Mouse (Mus musculus): Measurements from ENCODE around the gene Myh15.
"Not testable (repeated sequence)": the region's sequence is repeated elsewhere in the genome, so short reads cannot be mapped to it uniquely, and the experiment has no call there.

Gene Myh15

DNA sequence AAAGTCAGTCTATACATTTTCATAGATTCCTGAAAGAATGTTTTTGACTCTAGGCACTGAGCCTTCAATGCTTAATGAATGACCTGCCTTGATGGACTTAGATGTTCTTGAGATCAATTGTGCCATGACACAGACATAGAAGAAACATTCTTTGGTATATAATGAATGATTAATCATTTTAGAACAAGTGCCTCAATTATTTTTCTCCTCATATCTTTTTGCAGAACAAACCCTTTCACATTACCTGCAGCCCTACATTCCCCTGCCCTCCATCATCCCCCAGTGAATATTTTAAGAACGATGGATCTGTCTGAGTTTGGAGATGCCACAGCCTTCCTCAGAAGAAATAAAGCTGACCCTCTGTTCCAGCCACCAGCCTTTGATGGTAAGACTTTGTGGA is at the start of gene Myh15:
Gene Myh15, plus strand, starts transcription at position 301 of the 400 bp plus-strand sequence.
- no peak for DNase-seq (ENCODE audit: extremely low spot score, low spot score)

DNA sequence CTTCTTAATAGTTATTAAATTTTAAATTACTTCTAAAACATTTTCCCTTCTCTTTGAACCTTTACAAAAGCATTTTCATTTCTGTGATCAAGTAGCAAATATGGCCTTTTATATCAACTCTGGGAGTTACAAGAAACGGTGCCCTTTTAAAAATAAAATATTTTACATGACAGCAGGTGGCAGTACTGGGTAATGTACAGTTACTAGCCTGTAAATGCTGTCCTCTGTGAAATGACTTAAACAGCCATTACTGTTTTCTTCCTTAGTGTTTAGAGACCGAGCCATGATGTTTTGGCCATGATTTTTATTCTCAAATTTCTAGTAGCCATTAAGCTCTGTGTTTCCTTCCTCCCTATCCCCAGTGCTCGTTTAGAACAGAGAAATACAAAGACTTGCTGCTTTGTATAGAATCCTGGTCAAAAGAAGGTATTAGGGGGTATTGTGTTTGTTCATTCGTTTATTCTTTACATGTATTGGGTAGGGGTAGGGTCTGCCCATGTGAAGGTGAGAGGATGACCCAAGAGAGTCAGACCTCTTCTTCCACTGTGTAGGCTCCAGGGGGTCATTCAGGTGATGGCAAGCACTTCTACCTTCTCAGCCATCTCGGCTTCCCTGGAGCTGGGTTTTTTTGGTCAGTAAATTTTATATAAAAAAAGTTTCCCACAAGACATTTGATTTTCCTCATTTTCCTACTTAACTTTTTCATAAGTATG is 40.5 kb upstream of the Myh15 start:
- no peak for DNase-seq (ENCODE audit: extremely low spot score, low spot score)

DNA sequence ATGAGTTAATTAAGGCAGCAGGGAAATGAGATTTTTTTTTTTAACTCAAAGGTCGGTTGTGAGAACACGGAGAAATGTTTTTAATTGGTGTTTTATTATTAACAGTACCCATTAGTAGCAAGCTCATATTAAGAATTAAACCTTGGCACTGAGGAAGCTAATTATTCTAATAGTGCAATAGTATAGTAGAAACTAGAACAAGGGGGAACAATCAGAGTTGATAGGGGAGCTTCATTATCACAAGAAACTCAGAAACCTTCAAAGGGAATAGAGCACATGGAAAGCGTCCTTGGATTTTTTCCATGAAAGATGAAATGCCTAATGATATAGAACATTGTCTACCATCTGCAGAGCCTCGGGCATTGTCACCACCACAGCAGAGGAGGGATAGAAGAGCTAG is 21.4 kb upstream of the Myh15 start:
- DNase-seq (ENCODE audit: extremely low spot score, low spot score) = no peak

DNA sequence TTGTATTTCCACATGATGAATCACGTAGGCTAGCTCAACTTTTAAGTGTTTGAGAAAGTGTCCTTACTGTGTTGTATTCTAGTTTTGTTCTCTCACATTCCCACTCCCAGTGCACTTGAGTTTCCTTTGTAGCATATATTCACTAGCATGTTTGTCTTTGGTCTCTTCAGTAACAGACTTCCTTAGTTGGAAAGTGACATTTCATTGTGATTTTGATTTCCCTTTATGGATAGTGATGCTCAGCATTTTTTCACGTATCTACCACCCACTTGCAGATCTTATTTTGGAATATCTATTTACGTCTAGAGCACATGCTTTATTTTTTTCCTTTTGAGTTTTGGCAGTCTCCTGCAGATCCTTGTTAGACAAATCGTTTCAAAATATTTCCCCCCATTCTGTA is 19.5 kb upstream of the Myh15 start:
- no peak for DNase-seq (ENCODE audit: extremely low spot score, low spot score)

DNA sequence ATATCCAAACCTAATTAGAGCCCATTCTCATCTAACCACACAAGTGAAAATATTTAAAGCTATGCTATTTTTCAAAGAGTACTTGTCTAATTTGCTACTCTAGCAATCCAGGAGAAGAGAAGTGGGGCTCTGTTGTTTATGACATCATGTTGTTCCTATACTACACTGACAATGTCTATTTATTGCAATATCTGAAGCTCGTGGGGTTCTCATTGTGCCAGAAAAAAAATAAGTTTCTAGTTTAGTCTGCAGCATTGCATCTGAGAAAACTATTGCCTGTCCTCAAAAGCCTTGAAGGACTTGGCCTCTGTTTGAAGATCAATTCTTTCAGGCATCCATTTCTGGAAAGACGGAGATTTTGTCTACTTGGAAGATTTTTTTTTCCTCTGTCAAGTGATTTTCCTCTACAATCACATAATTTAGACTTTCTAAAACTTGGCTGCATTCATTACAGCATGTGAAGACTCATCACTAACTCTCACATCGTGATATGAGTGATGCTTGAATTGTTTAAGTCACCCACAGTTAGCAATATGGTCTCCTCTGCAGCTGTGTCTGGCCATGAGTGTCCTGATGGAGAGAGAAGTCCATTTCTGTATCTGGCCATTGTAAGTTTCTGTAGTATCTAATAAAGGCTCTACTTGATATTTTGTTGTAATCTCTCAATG is 16.6 kb upstream of the Myh15 start:
- DNase-seq (ENCODE audit: extremely low spot score, low spot score) = no peak

DNA sequence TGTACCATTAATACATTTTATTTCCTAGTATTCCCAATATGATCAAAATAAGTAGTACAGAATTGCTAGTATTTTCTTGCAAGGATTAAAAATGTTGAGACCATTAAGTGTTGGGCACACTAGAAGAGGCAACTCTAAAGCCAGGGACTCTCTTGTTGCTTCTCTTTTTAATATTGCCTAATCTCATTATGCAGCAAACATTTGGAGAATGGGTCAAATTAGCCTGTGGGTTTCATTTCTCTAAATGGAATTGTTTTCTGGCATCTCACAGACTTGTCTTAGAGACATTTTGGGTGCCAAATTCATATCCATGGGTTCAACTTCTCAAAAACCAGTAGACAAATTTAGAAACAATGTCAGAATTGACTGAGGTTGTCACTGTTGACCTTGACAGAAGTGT is 8.1 kb upstream of the Myh15 start:
- no peak for DNase-seq (ENCODE audit: extremely low spot score, low spot score)

DNA sequence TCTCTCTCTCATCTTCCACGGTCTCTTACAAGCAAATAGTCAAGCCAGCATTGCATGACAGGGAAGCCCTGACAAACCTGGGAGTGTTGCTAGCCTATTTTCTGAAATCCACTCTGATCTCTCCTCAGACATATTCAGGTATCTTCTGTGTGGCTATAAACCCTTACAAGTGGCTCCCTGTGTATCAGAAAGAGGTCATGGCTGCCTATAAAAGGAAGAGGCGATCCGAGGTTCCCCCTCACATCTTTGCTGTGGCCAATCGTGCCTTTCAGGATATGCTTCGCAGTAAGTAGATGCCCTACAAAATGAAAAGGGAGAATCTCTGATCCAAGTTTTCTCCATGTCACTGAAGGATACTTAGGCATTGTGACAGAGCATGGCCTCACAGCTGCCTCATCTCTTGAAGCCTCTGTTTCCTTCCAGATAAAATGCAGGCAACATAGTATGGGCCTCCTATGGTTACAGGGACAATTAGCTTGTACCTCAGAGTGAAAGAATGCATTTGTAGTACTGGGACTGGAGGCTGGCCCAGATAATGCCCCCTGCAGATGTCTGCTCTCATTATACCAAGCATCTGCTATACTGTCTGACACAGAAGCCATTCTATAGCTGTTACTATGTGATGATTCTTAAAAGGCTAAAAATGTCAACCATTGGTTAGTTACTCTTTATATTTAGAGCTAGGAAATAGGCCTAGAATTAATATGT is 12.1 kb downstream of the Myh15 start:
- no peak for DNase-seq (ENCODE audit: extremely low spot score, low spot score)

DNA sequence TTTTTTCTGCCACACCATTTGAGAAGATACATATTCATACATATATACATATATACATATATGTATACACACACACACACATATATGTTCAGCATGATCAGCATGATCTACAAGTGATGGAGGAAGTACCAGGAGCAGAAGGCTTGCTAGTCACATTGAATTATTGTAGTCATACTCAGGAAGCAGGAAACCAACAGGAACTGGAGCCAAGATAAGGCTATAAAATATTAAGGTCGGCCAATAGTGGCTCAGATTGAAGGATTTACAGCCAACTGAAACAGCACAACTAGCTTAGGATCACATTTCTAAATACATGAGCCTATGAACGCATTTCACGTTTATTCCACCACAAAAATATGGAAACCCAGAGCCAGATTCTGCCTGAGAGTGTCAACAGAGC is 14.0 kb downstream of the Myh15 start:
- no peak for DNase-seq (ENCODE audit: extremely low spot score, low spot score)

DNA sequence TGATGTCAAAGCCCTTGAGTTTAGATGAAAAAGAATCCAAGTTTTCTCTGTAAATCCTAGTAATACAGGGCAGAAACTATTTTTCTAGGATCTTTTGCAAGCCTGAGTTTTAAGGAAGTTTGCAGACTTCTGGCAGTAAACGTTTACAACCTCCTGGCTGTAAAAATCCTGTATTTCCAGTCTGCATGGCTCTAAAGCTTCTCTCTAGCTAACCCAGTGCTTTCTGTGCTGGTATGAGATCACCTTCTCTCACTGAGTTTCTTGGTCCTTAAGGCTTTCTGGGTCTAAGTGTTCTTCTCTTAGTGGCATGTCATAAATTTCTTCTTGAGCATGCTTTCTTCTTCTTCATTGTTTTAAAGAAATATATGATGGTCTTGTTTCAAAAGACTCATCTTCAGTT is 70.7 kb downstream of the Myh15 start:
- no peak for DNase-seq (ENCODE audit: extremely low spot score, low spot score)

DNA sequence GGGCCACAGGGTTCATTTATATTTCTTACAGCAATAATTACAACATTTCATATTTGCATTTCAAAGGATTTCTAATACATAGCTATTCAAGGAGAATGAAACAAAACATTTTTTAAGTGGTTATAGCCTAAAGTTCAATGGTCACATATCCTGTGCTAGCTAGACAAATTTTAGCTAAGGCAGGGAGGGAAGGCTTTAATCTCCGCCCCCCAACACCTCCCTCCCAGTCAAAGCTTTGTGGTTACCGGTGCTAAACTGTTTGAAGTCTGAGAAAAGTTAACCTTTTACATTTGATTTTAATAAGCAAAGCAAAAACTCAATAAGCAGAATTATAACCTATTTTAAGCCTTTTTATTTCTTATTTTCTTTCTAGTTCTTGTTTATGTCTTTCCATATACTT is 98.9 kb downstream of the Myh15 start:
- DNase-seq (ENCODE audit: extremely low spot score, low spot score) = no peak

DNA sequence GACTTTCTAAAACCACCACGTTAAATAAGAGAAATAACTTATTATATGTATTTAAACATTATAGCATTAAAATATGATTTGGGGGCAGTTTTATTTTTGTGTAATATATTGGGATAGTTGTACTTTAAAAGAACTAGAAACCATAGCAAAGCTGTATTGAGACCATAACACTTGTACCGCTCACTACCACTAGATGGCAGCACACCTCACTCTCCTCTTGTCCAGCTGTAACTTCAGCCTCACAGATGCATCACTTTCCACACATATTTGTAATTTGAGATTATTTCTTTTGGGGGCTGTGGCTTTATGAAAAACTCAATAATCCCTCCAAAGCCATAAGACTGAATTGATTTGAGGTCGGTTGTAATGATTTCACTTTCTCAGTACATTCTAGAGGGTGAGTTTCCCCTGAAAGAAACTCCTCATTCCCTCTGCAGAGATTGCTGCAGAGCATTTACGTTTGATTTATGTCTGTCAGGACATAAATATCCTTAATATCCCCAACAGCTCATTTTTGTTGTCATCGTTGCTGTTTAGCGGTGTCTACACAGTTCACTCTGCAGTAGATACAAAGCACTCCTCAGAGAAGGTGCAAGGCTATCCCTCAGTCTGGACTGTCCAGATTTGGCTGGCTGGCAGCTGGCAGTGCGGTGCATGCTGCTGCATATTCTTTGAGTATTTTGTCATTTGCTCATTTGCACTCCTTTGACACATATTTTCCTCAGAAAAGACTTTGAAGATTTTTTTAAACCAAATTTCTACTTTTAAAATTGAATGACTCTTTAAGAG is 107.3 kb downstream of the Myh15 start:
- DNase-seq (ENCODE audit: extremely low spot score, low spot score) = peak; percentile 51

DNA sequence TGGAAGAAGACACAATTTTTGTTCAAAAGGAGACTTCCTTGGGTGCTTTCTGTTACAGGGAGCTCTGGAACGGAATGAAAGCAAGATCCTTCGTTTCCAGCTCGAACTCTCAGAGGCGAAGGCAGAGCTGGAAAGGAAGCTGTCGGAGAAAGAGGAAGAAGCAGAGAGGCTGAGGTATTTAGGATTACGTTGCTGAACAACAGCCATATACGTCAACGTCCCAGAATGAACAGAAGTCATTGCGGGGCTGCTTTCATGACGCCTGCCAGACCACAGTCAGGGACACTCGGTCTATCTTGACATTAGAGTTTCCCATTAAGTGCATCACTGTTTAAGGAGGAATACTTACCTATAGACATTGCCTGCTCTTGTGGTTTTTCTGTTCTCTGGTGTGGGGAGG is 108.4 kb downstream of the Myh15 start:
- no peak for DNase-seq (ENCODE audit: extremely low spot score, low spot score)

DNA sequence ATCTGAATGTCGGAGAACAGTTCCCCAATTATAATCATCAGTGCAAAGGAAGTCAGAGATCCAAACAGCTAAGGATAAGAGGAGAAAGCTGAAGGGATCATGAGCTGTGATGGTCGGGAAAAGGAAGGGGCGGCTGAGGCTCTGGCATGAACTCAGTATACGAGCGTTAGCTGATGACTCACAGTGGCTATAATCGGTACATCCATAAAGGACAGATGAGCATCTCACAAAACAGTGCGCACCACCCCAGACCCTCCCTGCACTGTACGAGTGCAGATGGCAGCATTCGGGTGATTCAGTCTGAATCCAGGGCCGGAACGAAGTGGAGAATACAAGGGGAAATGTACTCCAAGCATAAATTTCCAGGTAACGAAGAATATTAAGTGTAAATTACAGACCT is 110.0 kb downstream of the Myh15 start:
- DNase-seq (ENCODE audit: extremely low spot score, low spot score) = no peak

DNA sequence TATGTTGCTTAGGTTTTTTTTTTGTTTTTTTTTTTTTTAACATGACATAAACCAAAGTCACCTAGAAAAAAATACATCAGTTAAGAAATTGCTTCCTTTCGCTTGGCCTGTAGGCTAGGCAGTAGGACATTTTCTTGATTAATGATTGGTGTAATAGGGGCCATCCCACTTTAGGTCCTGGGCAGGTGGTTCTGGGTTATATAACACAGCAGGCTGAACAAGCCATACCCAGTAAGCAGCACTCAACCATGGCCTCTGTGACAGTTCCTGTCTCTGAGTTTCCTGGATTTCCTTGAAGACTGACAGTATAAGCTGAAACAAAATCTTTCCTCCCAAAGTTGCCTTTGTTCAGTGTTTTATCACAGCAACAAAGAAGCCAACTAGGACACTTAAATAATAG is 117.8 kb downstream of the Myh15 start:
- no peak for DNase-seq (ENCODE audit: extremely low spot score, low spot score)

DNA sequence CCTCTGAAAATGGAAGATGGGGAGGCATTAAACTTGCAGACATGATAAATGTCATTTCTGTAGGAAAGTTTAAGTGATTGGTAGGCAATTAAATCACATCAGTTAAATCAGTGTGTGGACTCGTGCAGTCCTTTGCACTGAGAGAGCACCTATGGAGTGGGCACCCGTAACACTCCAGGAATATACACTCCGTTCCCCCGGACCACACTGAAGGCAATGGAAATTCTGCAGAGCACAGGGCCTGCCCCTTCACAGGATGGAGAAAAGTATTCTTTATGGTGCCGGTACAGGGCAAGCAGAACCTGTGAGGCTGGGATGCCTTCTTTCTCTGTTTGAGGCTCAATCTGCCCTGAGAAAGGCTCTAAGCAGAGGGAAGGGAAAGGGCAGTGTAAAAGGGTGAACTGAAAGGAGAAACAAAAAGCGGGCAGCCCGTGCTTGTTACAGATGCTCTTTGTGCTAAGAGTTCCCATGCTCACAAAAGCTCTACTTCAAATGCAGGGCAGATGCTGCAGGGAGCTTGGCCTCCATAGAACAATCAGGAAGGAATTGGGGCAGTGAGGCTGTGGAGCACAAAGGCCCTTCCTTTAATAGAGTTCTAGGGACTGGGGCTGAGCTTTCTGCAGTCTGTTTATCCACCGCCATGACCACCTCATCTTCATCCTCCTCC is 118.6 kb downstream of the Myh15 start:
- no peak for DNase-seq (ENCODE audit: extremely low spot score, low spot score)

DNA sequence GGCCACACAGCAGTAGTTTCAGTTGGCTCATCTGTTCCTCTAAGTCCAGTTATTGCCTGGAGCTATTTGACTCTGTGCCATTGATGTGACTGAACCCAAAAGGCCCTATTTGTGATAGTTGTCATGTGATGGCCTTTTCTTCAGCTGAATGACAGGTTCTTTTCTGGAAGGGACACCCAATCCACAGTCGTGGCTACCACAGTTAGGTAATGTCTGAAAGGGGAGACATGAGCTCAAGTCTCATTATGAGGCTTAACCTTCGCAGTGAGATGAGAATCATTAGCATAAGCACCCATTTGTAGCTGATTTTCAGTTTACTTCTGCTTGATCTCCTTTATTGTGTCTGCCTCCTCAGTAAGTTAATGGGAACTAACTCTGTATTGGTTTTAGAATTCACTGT is 136.2 kb downstream of the Myh15 start:
- no peak for DNase-seq (ENCODE audit: extremely low spot score, low spot score)

DNA sequence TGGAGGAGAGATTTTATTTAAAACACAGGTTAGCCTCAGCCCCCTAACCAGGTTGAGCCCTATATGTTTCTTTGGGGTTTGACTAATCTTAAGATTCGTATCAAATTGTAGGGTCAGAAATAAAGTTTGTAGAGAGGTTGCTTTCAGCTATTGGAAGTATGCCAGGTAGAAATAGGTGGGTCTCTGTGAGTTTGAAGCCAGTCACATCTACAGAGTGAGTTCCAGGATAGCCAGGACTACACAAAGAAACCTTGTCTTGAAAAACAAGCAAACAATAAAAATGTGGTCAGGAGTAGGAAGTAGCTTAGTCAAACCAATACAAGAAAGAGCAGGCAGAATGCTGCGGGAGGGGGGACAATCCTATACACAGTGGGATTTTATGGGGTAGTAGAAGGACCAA is 136.7 kb downstream of the Myh15 start:
- no peak for DNase-seq (ENCODE audit: extremely low spot score, low spot score)

DNA sequence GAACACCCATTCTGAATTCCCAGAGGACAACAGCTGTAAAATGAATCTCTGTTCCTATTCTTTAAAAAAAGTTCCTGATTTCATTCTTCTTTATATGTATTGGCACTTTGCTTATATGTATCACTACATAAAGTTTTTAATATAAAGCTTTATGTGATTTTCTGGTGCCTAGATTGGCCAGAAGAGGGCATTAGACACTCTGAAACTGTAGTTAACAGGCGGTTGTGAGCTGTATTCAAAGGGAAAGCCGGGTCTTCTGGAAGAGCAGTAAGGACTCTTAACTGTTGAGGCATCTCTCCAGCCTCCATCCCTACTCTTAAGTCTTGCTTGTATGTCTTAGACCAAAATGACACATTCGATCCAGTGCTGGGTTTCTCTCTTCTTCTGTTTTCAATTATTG is 139.0 kb downstream of the Myh15 start:
- no peak for DNase-seq (ENCODE audit: extremely low spot score, low spot score)

DNA sequence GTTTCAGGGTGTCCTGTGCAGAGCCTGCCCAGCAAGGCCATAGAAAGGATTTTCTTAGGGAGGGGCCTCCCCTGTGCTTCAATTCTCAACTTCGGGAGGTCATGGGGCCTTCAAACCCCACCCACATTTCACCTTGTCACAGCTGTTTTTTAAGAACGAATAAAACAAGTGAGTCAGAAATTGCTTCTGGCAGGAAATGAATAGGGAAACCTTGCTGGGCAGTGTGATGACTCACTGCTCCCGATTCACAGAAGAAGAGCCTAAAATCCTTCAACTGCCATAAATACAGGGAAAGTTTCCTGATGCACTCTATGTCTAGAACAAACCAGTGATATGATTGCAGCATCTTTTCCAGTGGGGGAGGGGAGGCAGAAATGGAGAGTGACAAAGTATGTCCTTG is 140.7 kb downstream of the Myh15 start:
- DNase-seq (ENCODE audit: extremely low spot score, low spot score) = no peak

DNA sequence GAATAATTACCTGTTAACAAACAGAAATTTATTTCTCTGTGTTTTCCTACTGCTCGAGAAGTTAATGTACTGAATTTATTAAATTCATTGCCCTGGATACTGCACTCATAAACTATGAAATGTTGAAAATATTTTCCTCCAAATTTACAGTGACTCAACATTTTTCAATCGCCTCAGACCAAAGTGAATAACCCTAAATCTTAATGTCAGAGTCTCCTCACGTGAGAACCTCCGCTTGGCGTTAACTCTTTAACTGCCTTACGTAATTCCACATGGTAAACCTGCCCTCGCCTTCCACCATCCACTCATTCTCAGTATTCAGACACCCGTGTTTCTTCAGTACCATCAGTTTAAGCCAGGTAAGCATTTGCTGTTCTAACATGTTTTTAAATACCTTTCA is 166.4 kb downstream of the Myh15 start:
- no peak for DNase-seq (ENCODE audit: extremely low spot score, low spot score)

DNA sequence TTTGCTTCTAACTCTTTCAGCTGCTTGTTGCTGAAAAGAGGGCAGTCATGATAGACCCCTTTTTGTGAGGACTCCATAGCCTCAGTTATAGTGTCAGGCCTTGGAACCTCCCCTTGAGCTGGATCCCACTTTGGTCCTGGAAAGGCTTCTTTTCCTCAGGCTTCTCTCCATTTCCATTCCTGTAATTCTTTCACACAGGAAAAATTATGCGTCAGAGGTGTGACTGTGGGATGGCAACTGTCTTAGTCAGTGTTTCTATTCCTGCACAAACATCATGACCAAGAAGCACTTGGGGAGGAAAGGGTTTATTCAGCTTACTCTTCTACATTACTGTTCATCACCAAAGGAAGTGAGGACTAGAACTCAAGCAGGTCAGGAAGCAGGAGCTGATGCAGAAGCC is 186.2 kb downstream of the Myh15 start:
- DNase-seq (ENCODE audit: extremely low spot score, low spot score) = not testable (repeated sequence)
